Mouse (Mus musculus): ENCODE results near the gene Fam241a. TPM values are rescaled to one million over a fixed set of nuclear protein-coding genes. Genes with fewer than 3 reads are reported as not detected.

Fam241a gene
- 7.5 and 7.7 TPM in 2 replicates for polyA plus RNA-seq (2016; fragmentation: Nextera tagmentation; extraction: Ambion mirVana)

- Histone ChIP-seq H3K27me3 (ENCODE audit: insufficient read depth, poor library complexity, severe bottlenecking) (peaks cover 11% of the 10 kb centered on the region; the same call in 1 of the 2 replicates), H3K4me1 (peaks cover 8% of the 10 kb centered on the region; the same call in 1 of the 2 replicates), H3K4me3 (peak within 1 kb of the TSS; percentile 78), H3K36me3 (no peaks in the 10 kb centered on the region), H3K9me3 (no peaks in the 10 kb centered on the region), H3K27ac (peak within 1 kb of the TSS; percentile 89)
- 1% methylated on average over 90 of the region's 94 CpGs for WGBS
- peak; percentile 95 for DNase-seq (ENCODE audit: low spot score)
Measured at GRCm38 (mm10) chr3:127895792-127896541, at the start of gene Fam241a. TSS of gene Fam241a (minus strand) at chr3:127896324.

GRCm38 (mm10) chr3:127932453-127932852, 36.3 kb upstream of the Fam241a start:
- no peak overlapping the region for H3K4me3 ChIP-seq
- WGBS: 88% methylated on average over 11 of the region's 11 CpGs
- H3K36me3 ChIP-seq: no peaks in the 10 kb centered on the region
- peaks cover 11% of the 10 kb centered on the region; the same call in 1 of the 2 replicates for H3K4me1 ChIP-seq
- H3K9me3 ChIP-seq: no peaks in the 10 kb centered on the region
- DNase-seq (ENCODE audit: low spot score): no peak
- H3K27ac ChIP-seq: no peak overlapping the region
- H3K27me3 ChIP-seq (ENCODE audit: insufficient read depth, poor library complexity, severe bottlenecking): no peaks in the 10 kb centered on the region

GRCm38 (mm10) chr3:127930326-127931012, 34.3 kb upstream of the Fam241a start:
- peaks cover 15% of the 10 kb centered on the region; the same call in 1 of the 2 replicates for H3K4me1 ChIP-seq
- H3K27ac ChIP-seq: peak overlapping the region; percentile 70
- H3K27me3 ChIP-seq (ENCODE audit: insufficient read depth, poor library complexity, severe bottlenecking): no peaks in the 10 kb centered on the region
- no peak overlapping the region for H3K4me3 ChIP-seq
- DNase-seq (ENCODE audit: low spot score): peak; percentile 89
- WGBS: 69% methylated on average over 9 of the region's 9 CpGs
- H3K9me3 ChIP-seq: no peaks in the 10 kb centered on the region
- H3K36me3 ChIP-seq: no peaks in the 10 kb centered on the region

GRCm38 (mm10) chr3:127929921-127930320, 33.8 kb upstream of the Fam241a start:
- Histone ChIP-seq H3K36me3 (no peaks in the 10 kb centered on the region), H3K27me3 (ENCODE audit: insufficient read depth, poor library complexity, severe bottlenecking) (no peaks in the 10 kb centered on the region), H3K4me3 (no peak overlapping the region), H3K4me1 (peaks cover 15% of the 10 kb centered on the region; the same call in 1 of the 2 replicates), H3K27ac (peak overlapping the region; percentile 70), H3K9me3 (no peaks in the 10 kb centered on the region)
- WGBS: 56% methylated on average over 9 of the region's 9 CpGs
- DNase-seq (ENCODE audit: low spot score): peak; percentile 77

- WGBS: 52% methylated on average over 9 of the region's 9 CpGs
- H3K36me3 ChIP-seq: no peaks in the 10 kb centered on the region
- H3K27me3 ChIP-seq (ENCODE audit: insufficient read depth, poor library complexity, severe bottlenecking): no peaks in the 10 kb centered on the region
- H3K4me1 ChIP-seq: peaks cover 15% of the 10 kb centered on the region; the same call in 1 of the 2 replicates
- no peak for DNase-seq (ENCODE audit: low spot score)
- H3K27ac ChIP-seq: no peak overlapping the region
- no peaks in the 10 kb centered on the region for H3K9me3 ChIP-seq
- no peak overlapping the region for H3K4me3 ChIP-seq
Measured at GRCm38 (mm10) chr3:127926635-127927183, 30.6 kb upstream of the Fam241a start.

- no peak for DNase-seq (ENCODE audit: low spot score)
- 61% methylated on average over 2 of the region's 2 CpGs for WGBS
- no peaks in the 10 kb centered on the region for H3K36me3 ChIP-seq
- H3K27ac ChIP-seq: no peak overlapping the region
- 0 out of 2 replicates have a peak, but pooled peaks cover 4% of the 10 kb centered on the region for H3K4me1 ChIP-seq
- H3K27me3 ChIP-seq (ENCODE audit: insufficient read depth, poor library complexity, severe bottlenecking): no peaks in the 10 kb centered on the region
- no peak overlapping the region for H3K4me3 ChIP-seq
- H3K9me3 ChIP-seq: no peaks in the 10 kb centered on the region
Measured at GRCm38 (mm10) chr3:127924464-127924863, 28.3 kb upstream of the Fam241a start.

GRCm38 (mm10) chr3:127923183-127923582, 27.1 kb upstream of the Fam241a start:
- H3K4me1 ChIP-seq: 0 out of 2 replicates have a peak, but pooled peaks cover 4% of the 10 kb centered on the region
- 53% methylated on average over 2 of the region's 2 CpGs for WGBS
- H3K27me3 ChIP-seq (ENCODE audit: insufficient read depth, poor library complexity, severe bottlenecking): no peaks in the 10 kb centered on the region
- no peaks in the 10 kb centered on the region for H3K36me3 ChIP-seq
- no peak for DNase-seq (ENCODE audit: low spot score)
- H3K4me3 ChIP-seq: no peak overlapping the region
- H3K9me3 ChIP-seq: no peaks in the 10 kb centered on the region
- no peak overlapping the region for H3K27ac ChIP-seq

GRCm38 (mm10) chr3:127922125-127922524, 26.0 kb upstream of the Fam241a start:
- Histone ChIP-seq H3K4me1 (0 out of 2 replicates have a peak, but pooled peaks cover 4% of the 10 kb centered on the region), H3K27ac (no peak overlapping the region), H3K9me3 (no peaks in the 10 kb centered on the region), H3K36me3 (no peaks in the 10 kb centered on the region), H3K4me3 (no peak overlapping the region), H3K27me3 (ENCODE audit: insufficient read depth, poor library complexity, severe bottlenecking) (no peaks in the 10 kb centered on the region)
- DNase-seq (ENCODE audit: low spot score): no peak
- WGBS: 66% methylated on average over 5 of the region's 5 CpGs

GRCm38 (mm10) chr3:127917999-127918661, 22.0 kb upstream of the Fam241a start:
- H3K36me3 ChIP-seq: no peaks in the 10 kb centered on the region
- peaks cover 6% of the 10 kb centered on the region; the same call in 1 of the 2 replicates for H3K4me1 ChIP-seq
- H3K27ac ChIP-seq: no peak overlapping the region
- H3K4me3 ChIP-seq: no peak overlapping the region
- DNase-seq (ENCODE audit: low spot score): no peak
- 71% methylated on average over 9 of the region's 9 CpGs for WGBS
- no peaks in the 10 kb centered on the region for H3K9me3 ChIP-seq
- H3K27me3 ChIP-seq (ENCODE audit: insufficient read depth, poor library complexity, severe bottlenecking): no peaks in the 10 kb centered on the region

- Histone ChIP-seq H3K9me3 (no peaks in the 10 kb centered on the region), H3K4me3 (no peak overlapping the region), H3K27ac (no peak overlapping the region), H3K36me3 (no peaks in the 10 kb centered on the region), H3K27me3 (ENCODE audit: insufficient read depth, poor library complexity, severe bottlenecking) (no peaks in the 10 kb centered on the region), H3K4me1 (peaks cover 6% of the 10 kb centered on the region; the same call in 1 of the 2 replicates)
- 85% methylated on average over 3 of the region's 3 CpGs for WGBS
- no peak for DNase-seq (ENCODE audit: low spot score)
Measured at GRCm38 (mm10) chr3:127917549-127917948, 21.4 kb upstream of the Fam241a start.

- WGBS: 80% methylated on average over 3 of the region's 3 CpGs
- Histone ChIP-seq H3K9me3 (no peaks in the 10 kb centered on the region), H3K4me3 (no peak overlapping the region), H3K4me1 (peaks cover 6% of the 10 kb centered on the region; the same call in 1 of the 2 replicates), H3K36me3 (no peaks in the 10 kb centered on the region), H3K27ac (no peak overlapping the region), H3K27me3 (ENCODE audit: insufficient read depth, poor library complexity, severe bottlenecking) (no peaks in the 10 kb centered on the region)
- DNase-seq (ENCODE audit: low spot score): no peak
Measured at GRCm38 (mm10) chr3:127915656-127916334, 19.7 kb upstream of the Fam241a start.
